Mouse (Mus musculus) myocyte (in vitro differentiated cells): ENCODE data around the gene Tmem114.

Source experiments
- POLR2A ChIP-seq: IDR thresholded peaks from one replicate; pipeline ENCODE4 v1.6.1; 2011; ENCODE audit warnings: low read depth, mild to moderate bottlenecking, control low read depth, moderate library complexity; ENCODE audit not compliant: insufficient read length
- POLR2AphosphoS2 ChIP-seq: IDR thresholded peaks from one replicate; pipeline ENCODE4 v1.6.1; 2011; ENCODE audit warnings: low read depth, control low read depth; ENCODE audit not compliant: insufficient read length
- REST ChIP-seq: IDR thresholded peaks from one replicate; pipeline ENCODE4 v1.6.1; 2011; ENCODE audit warnings: mild to moderate bottlenecking, control low read depth, moderate library complexity; ENCODE audit not compliant: insufficient read depth, insufficient read length

DNA sequence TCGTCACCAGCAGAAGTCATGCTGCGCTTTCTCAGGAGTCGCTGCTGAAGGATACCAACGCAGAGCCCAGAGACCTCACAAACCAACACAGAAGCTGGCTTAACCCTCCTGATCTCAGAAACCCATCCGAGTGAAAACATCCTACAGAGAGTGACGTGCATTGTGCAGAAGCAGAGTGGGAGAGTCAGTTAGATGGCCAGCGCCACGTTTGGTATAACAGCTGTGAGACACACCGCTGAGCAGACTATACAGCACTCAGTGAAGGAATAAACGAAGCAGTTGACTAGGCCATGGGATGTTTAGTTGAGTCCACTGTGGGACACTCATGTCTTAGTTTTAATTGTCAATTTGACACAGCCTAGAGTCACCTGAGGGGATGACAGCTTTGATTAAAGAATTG lies 40.2 kb downstream of the Tmem114 start:
- TF ChIP-seq POLR2AphosphoS2 (no peak), POLR2A (no peak), REST (no peak)
